Mouse (Mus musculus) urinary bladder, postnatal 14 days (tissue): ENCODE data around the gene Nepn.
A peak's percentile ranks its signal among the peaks of the same experiment; 100 is the strongest.

Experiments used
- DNase-seq: peaks from one replicate; pipeline ENCODE4 v3.0.0; 2021; ENCODE audit warnings: low spot score

Gene Nepn

GRCm38 (mm10) chr10:52405160-52405559 lies 16.4 kb downstream of the Nepn start:
- DNase-seq, result no peak

- DNase-seq, result no peak
Observed at GRCm38 (mm10) chr10:52407526-52407925, 18.8 kb downstream of the Nepn start.

GRCm38 (mm10) chr10:52415020-52415419 lies 26.2 kb downstream of the Nepn start:
- no peak for DNase-seq

DNA sequence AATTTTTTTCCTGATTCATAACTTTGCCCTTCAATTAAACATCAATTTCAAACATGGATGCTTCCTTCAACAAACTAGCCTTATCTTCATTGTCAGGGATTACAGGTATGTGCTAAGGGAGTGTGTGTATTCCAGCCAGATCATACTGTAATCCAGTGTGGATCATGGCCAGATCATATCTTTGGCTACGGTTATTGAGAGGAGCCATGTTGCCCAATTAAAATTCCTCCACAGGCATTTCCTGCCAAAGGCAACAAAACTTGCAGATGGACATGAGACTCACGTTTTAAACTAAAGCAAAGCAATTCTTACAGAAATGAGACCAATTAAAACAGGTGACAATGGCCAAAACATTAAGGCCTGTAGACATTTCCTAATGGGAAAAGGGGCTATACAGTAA lies 27.7 kb downstream of the Nepn start:
- no peak for DNase-seq

GRCm38 (mm10) chr10:52417299-52417997 lies 28.7 kb downstream of the Nepn start, which contains the start of gene Nus1:
TSS of gene Nus1 (plus strand) at chr10:52417547.
- DNase-seq, result peak; percentile 97

- no peak for DNase-seq
Observed at GRCm38 (mm10) chr10:52417998-52418860, 29.5 kb downstream of the Nepn start.

GRCm38 (mm10) chr10:52418931-52419330 lies 30.2 kb downstream of the Nepn start:
- no peak for DNase-seq

DNA sequence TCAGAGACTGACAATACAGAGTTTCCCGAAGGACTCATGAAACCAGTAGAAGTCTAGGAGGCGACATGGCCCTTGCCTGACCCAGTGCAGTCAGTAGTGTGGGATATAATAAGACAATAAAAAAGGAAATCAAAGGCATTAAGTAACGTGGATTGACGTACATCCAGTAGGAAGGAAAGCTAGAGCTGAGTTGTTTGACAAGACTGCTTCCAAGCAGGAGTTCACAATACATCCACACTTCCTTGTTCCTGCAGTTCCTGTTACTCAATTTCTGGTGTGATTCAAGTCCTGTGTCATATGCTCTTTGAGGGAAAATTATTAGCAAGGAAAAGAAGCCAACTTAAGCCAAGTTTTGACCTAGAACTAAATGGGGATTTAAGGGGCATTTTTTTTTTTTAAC lies 30.6 kb downstream of the Nepn start:
- DNase-seq, result no peak

DNA sequence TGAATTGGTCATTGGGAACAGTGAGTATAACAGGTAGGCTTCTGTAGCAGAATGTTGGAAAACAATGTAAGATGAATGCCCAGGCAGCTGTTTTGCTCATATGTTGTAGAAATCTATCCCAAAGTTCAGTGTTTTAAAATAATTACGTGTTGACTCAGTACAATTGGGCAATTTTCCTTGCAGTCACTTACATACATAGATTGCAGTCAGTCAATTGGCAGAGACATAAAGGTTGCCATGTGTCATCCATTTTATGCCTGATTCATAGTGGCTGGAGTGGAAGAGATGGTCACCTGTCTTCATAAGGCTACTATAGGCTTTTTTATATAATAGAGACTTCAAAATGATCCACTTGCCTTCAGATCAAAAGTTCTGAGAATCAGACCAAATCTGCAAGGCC lies 31.8 kb downstream of the Nepn start:
- no peak for DNase-seq

GRCm38 (mm10) chr10:52421716-52422115 lies 32.9 kb downstream of the Nepn start:
- no peak for DNase-seq

DNA sequence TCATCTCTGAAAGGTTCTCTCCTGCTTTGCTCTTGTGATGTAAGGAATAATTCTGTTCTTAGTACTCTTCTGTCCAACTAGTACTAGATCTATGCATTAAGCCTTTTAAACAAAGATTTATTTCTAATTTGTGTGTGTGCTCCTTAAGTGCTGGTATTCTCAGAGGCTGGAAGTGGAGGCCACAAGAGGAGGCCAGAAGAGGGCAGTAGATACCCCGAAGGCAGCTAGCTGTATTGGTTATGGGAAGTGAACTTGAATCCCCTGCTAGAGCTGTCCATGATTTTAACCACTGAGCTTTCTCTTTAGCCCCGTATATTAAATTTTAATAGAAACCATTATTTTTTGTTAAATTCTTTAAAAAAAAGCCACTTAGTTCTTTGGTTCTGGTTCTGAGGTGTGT lies 34.3 kb downstream of the Nepn start:
- DNase-seq, result no peak

- no peak for DNase-seq
Observed at GRCm38 (mm10) chr10:52426314-52426980, 37.7 kb downstream of the Nepn start.

DNA sequence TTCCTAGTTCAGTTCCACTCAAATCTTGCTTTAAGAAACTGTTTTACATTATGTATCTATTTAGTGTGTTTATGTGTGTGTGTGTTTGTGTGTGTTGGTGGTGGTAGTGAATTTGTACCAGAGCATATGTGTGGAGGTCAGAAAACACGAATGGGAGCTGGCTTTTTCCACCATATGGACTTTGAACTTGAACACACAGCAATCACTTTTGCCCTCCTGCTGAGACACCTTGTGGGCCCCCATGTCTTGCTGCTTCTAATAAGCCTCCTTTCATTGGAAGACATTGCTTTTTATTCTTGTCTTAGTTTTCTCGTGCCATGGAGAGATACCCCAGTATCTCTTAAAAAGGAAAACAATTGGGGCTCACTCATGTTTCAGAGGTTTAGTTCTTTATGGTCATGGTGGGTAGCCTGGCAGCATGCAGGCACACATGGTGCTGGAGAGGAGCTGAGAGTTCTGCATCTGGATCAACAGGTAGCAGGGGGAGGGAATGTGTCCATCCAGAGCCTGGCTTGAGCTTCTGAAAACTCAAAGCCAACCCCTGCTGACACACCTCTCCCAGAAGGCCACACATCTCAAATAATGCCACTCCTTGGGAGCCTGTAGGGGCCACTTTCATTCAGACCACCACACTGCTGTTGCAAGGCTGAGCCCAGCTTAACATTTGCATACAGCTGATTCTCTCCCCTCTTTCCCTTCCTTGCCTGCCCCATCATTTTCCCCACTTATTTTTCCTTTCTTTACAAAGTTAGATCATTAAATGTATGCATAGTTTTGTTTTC lies 39.1 kb downstream of the Nepn start:
- DNase-seq, result no peak

DNA sequence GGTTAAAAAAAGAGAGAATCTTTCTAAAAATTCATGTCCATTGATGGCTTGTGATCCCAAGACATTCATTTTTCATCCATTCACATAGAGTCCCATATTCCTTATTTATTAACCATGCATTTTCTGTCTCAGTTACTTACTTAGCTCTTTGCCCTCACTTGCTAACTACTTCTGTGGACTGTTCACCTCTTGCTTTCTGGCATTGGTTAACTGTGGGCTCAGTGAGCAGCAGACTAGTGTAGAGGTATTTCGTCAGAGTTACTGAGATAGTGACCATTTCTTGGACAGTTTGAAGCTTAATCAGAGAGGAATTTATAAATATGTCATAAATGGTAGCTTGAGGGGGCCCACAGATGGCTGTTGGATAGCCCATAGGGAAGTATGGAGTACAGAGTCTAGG lies 42.2 kb downstream of the Nepn start:
- DNase-seq, result no peak

DNA sequence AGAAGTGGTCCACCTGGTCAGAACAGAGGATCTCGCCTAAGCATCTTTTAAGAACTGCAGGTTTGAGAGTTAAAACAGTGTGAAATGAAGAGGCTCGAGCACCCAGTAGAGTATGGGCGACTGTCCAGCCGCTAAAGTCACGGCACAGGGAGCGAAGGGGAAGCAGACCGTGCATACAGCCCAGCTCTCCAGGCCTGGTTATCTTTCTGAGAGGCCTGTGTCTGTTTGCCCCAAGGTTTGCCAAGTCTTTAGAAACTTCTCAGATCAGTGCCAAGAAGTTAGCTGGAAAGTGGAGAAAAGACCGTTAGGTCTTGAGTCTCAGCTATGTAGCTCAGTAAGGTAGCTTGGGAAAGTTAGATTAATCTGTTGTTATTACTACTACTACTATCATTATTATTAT lies 46.1 kb downstream of the Nepn start:
- DNase-seq, result no peak
